Mouse (Mus musculus) limb, embryonic 15.5 days (tissue): ENCODE measurements around the gene Cul4a. TPM values are rescaled to one million over a fixed set of nuclear protein-coding genes. Genes with fewer than 3 reads are reported as not detected.
"Not testable (repeated sequence)": the region's sequence is repeated elsewhere in the genome, so short reads cannot be mapped to it uniquely, and the experiment has no call there.

Source experiments
- ATAC-seq: fragments of 200-750 bp; cut with Nextera tagmentation; 2 replicates; pipeline ENCODE4 v1.8.0; 2017; ENCODE audit warnings: low read depth, moderate TSS enrichment; ENCODE audit not compliant: insufficient number of reproducible peaks, low FRiP score, low TSS enrichment
- H3K27ac ChIP-seq: fragments of 300-500 bp; sonication (generic); 2 replicates; pipeline ENCODE4 v1.5.1; 2015; ENCODE audit warnings: moderate library complexity, mild to moderate bottlenecking, inconsistent platforms
- H3K27me3 ChIP-seq: fragments of 300-500 bp; sonication (generic); 2 replicates; pipeline ENCODE4 v1.6.1; 2015; ENCODE audit warnings: inconsistent platforms
- H3K36me3 ChIP-seq: fragments of 300-500 bp; sonication (generic); 2 replicates; pipeline ENCODE4 v1.6.1; 2015; ENCODE audit warnings: inconsistent platforms
- H3K4me1 ChIP-seq: fragments of 300-500 bp; sonication (generic); 2 replicates; pipeline ENCODE4 v1.6.1; 2015; ENCODE audit warnings: inconsistent platforms
- H3K4me2 ChIP-seq: fragments of 300-500 bp; sonication (generic); 2 replicates; pipeline ENCODE4 v1.6.1; 2015; ENCODE audit warnings: mild to moderate bottlenecking, inconsistent platforms
- H3K4me3 ChIP-seq: fragments of 300-500 bp; sonication (generic); 2 replicates; pipeline ENCODE4 v1.5.1; 2015; ENCODE audit warnings: mild to moderate bottlenecking, inconsistent platforms
- H3K9ac ChIP-seq: fragments of 300-500 bp; sonication (generic); 2 replicates; pipeline ENCODE4 v1.6.1; 2015; ENCODE audit warnings: inconsistent platforms
- H3K9me3 ChIP-seq: fragments of 300-500 bp; sonication (generic); 2 replicates; pipeline ENCODE4 v1.6.1; 2016; ENCODE audit warnings: inconsistent platforms
- WGBS: fragments of 180-500 bp; shearing (Covaris S2); methylation state at CpG from one replicate; pipeline ENCODE4 v1.1.7; 2015; 5-methylcytosine and 5-hydroxymethylcytosine counted together
- polyA plus RNA-seq: library from polyadenylated mRNA; unstranded; fragments of >200 nt; fragmentation: Nextera tagmentation; extraction: Ambion mirVana; gene quantifications from 2 replicates; pipeline ENCODE4 v1.2.1, GENCODE M21; 2015

Cul4a gene
- 105 and 112 TPM in 2 replicates for polyA plus RNA-seq

GRCm38 (mm10) chr8:13105087-13105881, at the start of gene Cul4a, which contains the start of gene Pcid2:
Gene Cul4a (plus strand): TSS chr8:13105621.
Gene Pcid2 (minus strand): TSS chr8:13105459.
- Histone ChIP-seq H3K27me3 (no peaks in the 10 kb centered on the region), H3K27ac (peak within 1 kb of the TSS; percentile 93), H3K36me3 (peaks cover 18% of the 10 kb centered on the region), H3K4me1 (peaks cover 25% of the 10 kb centered on the region), H3K9me3 (no peaks in the 10 kb centered on the region), H3K9ac (peak within 1 kb of the TSS; percentile 99), H3K4me2 (peak within 1 kb of the TSS; percentile 82), H3K4me3 (peak within 1 kb of the TSS; percentile 95)
- WGBS: under 1% methylated on average over 86 of the region's 87 CpGs
- peak; percentile 96 for ATAC-seq

GRCm38 (mm10) chr8:13057351-13057750, 48.1 kb upstream of the Cul4a start:
- Histone ChIP-seq H3K27me3 (no peaks in the 10 kb centered on the region), H3K36me3 (no peaks in the 10 kb centered on the region), H3K9me3 (no peaks in the 10 kb centered on the region), H3K9ac (no peak overlapping the region), H3K27ac (no peak overlapping the region), H3K4me1 (peaks cover 3% of the 10 kb centered on the region; the same call in 1 of the 2 replicates), H3K4me3 (no peak overlapping the region), H3K4me2 (no peak overlapping the region)
- no peak for ATAC-seq
- WGBS: 81% methylated on average over 4 of the region's 4 CpGs

- no peak for ATAC-seq
- Histone ChIP-seq H3K27me3 (no peaks in the 10 kb centered on the region), H3K4me1 (peaks cover 3% of the 10 kb centered on the region; the same call in 1 of the 2 replicates), H3K27ac (no peak within 1 kb of the TSS), H3K36me3 (no peaks in the 10 kb centered on the region), H3K4me2 (no peak within 1 kb of the TSS), H3K9ac (no peak within 1 kb of the TSS), H3K9me3 (no peaks in the 10 kb centered on the region), H3K4me3 (no peak within 1 kb of the TSS)
- WGBS: 75% methylated on average over 17 of the region's 17 CpGs
Observed at GRCm38 (mm10) chr8:13060441-13061150, 44.8 kb upstream of the Cul4a start, which contains the start of gene Proz. Gene Proz (plus strand): TSS chr8:13060914.

- Histone ChIP-seq H3K4me2 (no peak overlapping the region), H3K27me3 (no peaks in the 10 kb centered on the region), H3K9me3 (no peaks in the 10 kb centered on the region), H3K36me3 (no peaks in the 10 kb centered on the region), H3K4me3 (no peak overlapping the region), H3K27ac (no peak overlapping the region), H3K9ac (no peak overlapping the region), H3K4me1 (peaks cover 1% of the 10 kb centered on the region; the same call in 1 of the 2 replicates)
- no peak for ATAC-seq
- WGBS: 72% methylated on average over 16 of the region's 16 CpGs
Observed at GRCm38 (mm10) chr8:13063112-13063511, 42.3 kb upstream of the Cul4a start.

GRCm38 (mm10) chr8:13073255-13073654, 32.2 kb upstream of the Cul4a start:
- H3K4me2 ChIP-seq: no peak overlapping the region
- H3K9me3 ChIP-seq: no peaks in the 10 kb centered on the region
- 89% methylated on average over 11 of the region's 11 CpGs for WGBS
- H3K27ac ChIP-seq: no peak overlapping the region
- H3K36me3 ChIP-seq: peaks cover 51% of the 10 kb centered on the region
- no peak for ATAC-seq
- H3K4me3 ChIP-seq: no peak overlapping the region
- no peaks in the 10 kb centered on the region for H3K27me3 ChIP-seq
- H3K4me1 ChIP-seq: no peaks in the 10 kb centered on the region
- no peak overlapping the region for H3K9ac ChIP-seq

- Histone ChIP-seq H3K36me3 (peaks cover 69% of the 10 kb centered on the region), H3K9ac (no peak overlapping the region), H3K4me3 (no peak overlapping the region), H3K27ac (no peak overlapping the region), H3K4me2 (no peak overlapping the region), H3K9me3 (no peaks in the 10 kb centered on the region), H3K27me3 (no peaks in the 10 kb centered on the region), H3K4me1 (no peaks in the 10 kb centered on the region)
- 90% methylated on average over 8 of the region's 8 CpGs for WGBS
- no peak for ATAC-seq
Observed at GRCm38 (mm10) chr8:13075044-13075443, 30.4 kb upstream of the Cul4a start.

GRCm38 (mm10) chr8:13075579-13075978, 29.8 kb upstream of the Cul4a start:
- H3K27me3 ChIP-seq, H3K9ac ChIP-seq, H3K9me3 ChIP-seq, H3K4me2 ChIP-seq, H3K4me1 ChIP-seq, H3K4me3 ChIP-seq, ATAC-seq, H3K27ac ChIP-seq: not testable (repeated sequence)
- 88% methylated on average over 1 of the region's 1 CpGs for WGBS
- H3K36me3 ChIP-seq: peaks cover 75% of the 10 kb centered on the region

- H3K27ac ChIP-seq: no peak overlapping the region
- no peak overlapping the region for H3K4me2 ChIP-seq
- H3K27me3 ChIP-seq: no peaks in the 10 kb centered on the region
- no peak overlapping the region for H3K9ac ChIP-seq
- no peaks in the 10 kb centered on the region for H3K4me1 ChIP-seq
- H3K9me3 ChIP-seq: no peaks in the 10 kb centered on the region
- no peak overlapping the region for H3K4me3 ChIP-seq
- WGBS: 90% methylated on average over 7 of the region's 7 CpGs
- ATAC-seq: no peak
- peaks cover 94% of the 10 kb centered on the region for H3K36me3 ChIP-seq
Observed at GRCm38 (mm10) chr8:13077542-13077941, 27.9 kb upstream of the Cul4a start.

- Histone ChIP-seq H3K4me2 (peak overlapping the region; percentile 82), H3K4me3 (peak overlapping the region; percentile 95), H3K27ac (peak overlapping the region; percentile 93), H3K9me3 (no peaks in the 10 kb centered on the region), H3K4me1 (peaks cover 25% of the 10 kb centered on the region), H3K9ac (peak overlapping the region; percentile 82), H3K27me3 (no peaks in the 10 kb centered on the region), H3K36me3 (peaks cover 20% of the 10 kb centered on the region)
- WGBS: under 1% methylated on average over 45 of the region's 45 CpGs
- ATAC-seq: peak; percentile 72
Observed at GRCm38 (mm10) chr8:13104691-13105086, 732 bp upstream of the Cul4a start.

GRCm38 (mm10) chr8:13105908-13106551, 609 bp downstream of the Cul4a start:
- peak overlapping the region; percentile 82 for H3K4me2 ChIP-seq
- H3K36me3 ChIP-seq: peaks cover 16% of the 10 kb centered on the region
- H3K4me1 ChIP-seq: peaks cover 25% of the 10 kb centered on the region
- H3K27me3 ChIP-seq: no peaks in the 10 kb centered on the region
- peak overlapping the region; percentile 95 for H3K4me3 ChIP-seq
- ATAC-seq: peak; percentile 41; the same call in 1 of the 2 replicates
- H3K9ac ChIP-seq: peak overlapping the region; percentile 99
- no peaks in the 10 kb centered on the region for H3K9me3 ChIP-seq
- WGBS: under 1% methylated on average over 61 of the region's 63 CpGs
- peak overlapping the region; percentile 89 for H3K27ac ChIP-seq

GRCm38 (mm10) chr8:13107990-13108638, 2.7 kb downstream of the Cul4a start:
- 82% methylated on average over 13 of the region's 13 CpGs for WGBS
- Histone ChIP-seq H3K27ac (no peak overlapping the region), H3K9ac (no peak overlapping the region), H3K9me3 (no peaks in the 10 kb centered on the region), H3K27me3 (no peaks in the 10 kb centered on the region), H3K4me1 (peaks cover 25% of the 10 kb centered on the region), H3K36me3 (peaks cover 21% of the 10 kb centered on the region), H3K4me3 (no peak overlapping the region), H3K4me2 (no peak overlapping the region)
- ATAC-seq: no peak
